In genomic region chr2:142551690-142552089, GRCm38 (mm10) we compare ENCODE assay signal across 22 mouse cellular contexts.
DNase-seq lines count a peak whose midpoint lies in the region; ATAC-seq and TF ChIP-seq lines count a peak whose summit lies in the region.
"Had no signal": no experiment of that assay in that cellular context is flagged by ENCODE, and none has a peak within 500 bp of the region (broad histone marks: within the 10 kb centered on the region; RNA-seq: fewer than 3 reads in every experiment).

No protein-coding gene starts in this region.

- no peak overlapping the region for H3K9ac ChIP-seq in forebrain, embryonic 11.5 days (ENCODE audit: low read length)
- H3K9ac ChIP-seq in forebrain, embryonic 13.5 days, result no peak overlapping the region
- H3K9ac ChIP-seq in midbrain, embryonic 13.5 days (replicated peaks), result no peak overlapping the region
- H3K9ac ChIP-seq in midbrain, embryonic 14.5 days (replicated peaks; ENCODE audit: low read length), result no peak overlapping the region
- H3K9ac ChIP-seq: embryonic facial prominence, embryonic 13.5 days; forebrain, embryonic 15.5 days; hindbrain, embryonic 12.5 days had no signal

- H3K4me2 ChIP-seq in forebrain, embryonic 11.5 days (ENCODE audit: low read depth, low read length, severe bottlenecking), result no peak overlapping the region
- no peak overlapping the region for H3K4me2 ChIP-seq in forebrain, embryonic 13.5 days
- H3K4me2 ChIP-seq in midbrain, embryonic 13.5 days (replicated peaks), result no peak overlapping the region
- H3K4me2 ChIP-seq in midbrain, embryonic 14.5 days (ENCODE audit: low read length), result no peak overlapping the region
- H3K4me2 ChIP-seq: embryonic facial prominence, embryonic 13.5 days; forebrain, embryonic 15.5 days; hindbrain, embryonic 12.5 days had no signal

- H3K9me3 ChIP-seq in forebrain, embryonic 11.5 days (ENCODE audit: control insufficient read depth, low read length), result no peaks in the 10 kb centered on the region
- no peaks in the 10 kb centered on the region for H3K9me3 ChIP-seq in forebrain, embryonic 13.5 days (replicated peaks)
- H3K9me3 ChIP-seq in midbrain, embryonic 13.5 days, result no peaks in the 10 kb centered on the region
- no peaks in the 10 kb centered on the region for H3K9me3 ChIP-seq in midbrain, embryonic 10.5 days (replicated peaks)
- no peaks in the 10 kb centered on the region for H3K9me3 ChIP-seq in midbrain, embryonic 14.5 days (ENCODE audit: control insufficient read depth, low read length)
- H3K9me3 ChIP-seq: embryonic facial prominence, embryonic 13.5 days; forebrain, embryonic 15.5 days; heart, embryonic 10.5 days; hindbrain, embryonic 12.5 days had no signal

- no peak for DNase-seq in forebrain, embryonic 11.5 days (ENCODE audit: low spot score)
- no peak for DNase-seq in midbrain, embryonic 10.5 days (ENCODE audit: low spot score)
- peak; percentile 67 for DNase-seq in brain, embryonic 14.5 days (ENCODE audit: low read depth)
- peak; percentile 60 for DNase-seq in midbrain, embryonic 14.5 days
- no peak for DNase-seq in urinary bladder, adult 2 months (ENCODE audit: low spot score)
- DNase-seq: adrenal gland, postnatal 14 days; cerebellum, adult 18-20 months; cerebellum, adult 9-11 months; cerebellum, postnatal 36 days; gastrocnemius, postnatal 10 days; heart, adult 18-20 months; heart, postnatal 10 days; heart, postnatal 4 days had no signal

- TF ChIP-seq CTCF in brain, embryonic 14.5 days (IDR thresholded peaks at IDR 0.05; ENCODE audit: borderline replicate concordance, extremely low read depth, insufficient read depth, insufficient read length), result no peak

- H3K27ac ChIP-seq in forebrain, embryonic 11.5 days (ENCODE audit: low read depth, low read length), result no peak overlapping the region
- H3K27ac ChIP-seq in forebrain, embryonic 13.5 days, result no peak overlapping the region
- 0 out of 2 replicates have a peak overlapping the region, but pooled peaks have one; percentile 7 for H3K27ac ChIP-seq in midbrain, embryonic 13.5 days
- H3K27ac ChIP-seq in midbrain, embryonic 10.5 days (replicated peaks), result no peak overlapping the region
- 0 out of 2 replicates have a peak overlapping the region, but pooled peaks have one; percentile 8 for H3K27ac ChIP-seq in midbrain, embryonic 14.5 days (replicated peaks; ENCODE audit: low read depth, low read length)
- H3K27ac ChIP-seq: embryonic facial prominence, embryonic 13.5 days; forebrain, embryonic 15.5 days; heart, embryonic 10.5 days; hindbrain, embryonic 12.5 days had no signal

- H3K4me1 ChIP-seq in forebrain, embryonic 11.5 days (replicated peaks; ENCODE audit: control insufficient read depth, insufficient read depth, low read length), result no peaks in the 10 kb centered on the region
- H3K4me1 ChIP-seq in forebrain, embryonic 13.5 days, result peaks cover 5% of the 10 kb centered on the region
- H3K4me1 ChIP-seq in midbrain, embryonic 13.5 days (replicated peaks), result peaks cover 10% of the 10 kb centered on the region
- peaks cover 10% of the 10 kb centered on the region for H3K4me1 ChIP-seq in midbrain, embryonic 10.5 days
- 0 out of 2 replicates have a peak, but pooled peaks cover 7% of the 10 kb centered on the region for H3K4me1 ChIP-seq in midbrain, embryonic 14.5 days (ENCODE audit: control insufficient read depth, insufficient read depth, low read length)
- H3K4me1 ChIP-seq: embryonic facial prominence, embryonic 13.5 days; heart, embryonic 10.5 days; hindbrain, embryonic 12.5 days had no signal

- H3K27me3 ChIP-seq in forebrain, embryonic 11.5 days (ENCODE audit: control insufficient read depth, insufficient read depth, low read length), result no peaks in the 10 kb centered on the region
- no peaks in the 10 kb centered on the region for H3K27me3 ChIP-seq in forebrain, embryonic 13.5 days
- H3K27me3 ChIP-seq in midbrain, embryonic 13.5 days, result no peaks in the 10 kb centered on the region
- peaks cover 15% of the 10 kb centered on the region; the same call in 1 of the 2 replicates for H3K27me3 ChIP-seq in midbrain, embryonic 10.5 days (ENCODE audit: low read depth, poor library complexity, severe bottlenecking)
- H3K27me3 ChIP-seq in midbrain, embryonic 14.5 days (ENCODE audit: control insufficient read depth, insufficient read depth, low read length), result no peaks in the 10 kb centered on the region
- H3K27me3 ChIP-seq: embryonic facial prominence, embryonic 13.5 days; forebrain, embryonic 15.5 days; hindbrain, embryonic 12.5 days; Patski had no signal

- H3K36me3 ChIP-seq in forebrain, embryonic 11.5 days (ENCODE audit: control insufficient read depth, insufficient read depth, low read length), result no peaks in the 10 kb centered on the region
- no peaks in the 10 kb centered on the region for H3K36me3 ChIP-seq in forebrain, embryonic 13.5 days (ENCODE audit: poor library complexity, severe bottlenecking)
- H3K36me3 ChIP-seq in midbrain, embryonic 13.5 days, result no peaks in the 10 kb centered on the region
- H3K36me3 ChIP-seq in midbrain, embryonic 10.5 days, result no peaks in the 10 kb centered on the region
- H3K36me3 ChIP-seq in midbrain, embryonic 14.5 days (ENCODE audit: control insufficient read depth, insufficient read depth, low read length), result no peaks in the 10 kb centered on the region
- H3K36me3 ChIP-seq: embryonic facial prominence, embryonic 13.5 days; forebrain, embryonic 15.5 days; heart, embryonic 10.5 days; hindbrain, embryonic 12.5 days had no signal

- no peak for TF ChIP-seq POLR2A in brain, embryonic 14.5 days (IDR thresholded peaks at IDR 0.05; ENCODE audit: borderline replicate concordance, extremely low read depth, insufficient read depth, insufficient read length, poor library complexity, severe bottlenecking)

- no peak overlapping the region for H3K4me3 ChIP-seq in forebrain, embryonic 11.5 days (ENCODE audit: low read depth, low read length)
- H3K4me3 ChIP-seq in forebrain, embryonic 13.5 days, result no peak overlapping the region
- no peak overlapping the region for H3K4me3 ChIP-seq in midbrain, embryonic 13.5 days (replicated peaks)
- H3K4me3 ChIP-seq in midbrain, embryonic 10.5 days, result no peak overlapping the region
- no peak overlapping the region for H3K4me3 ChIP-seq in midbrain, embryonic 14.5 days (replicated peaks; ENCODE audit: low read depth, low read length)
- H3K4me3 ChIP-seq: embryonic facial prominence, embryonic 13.5 days; forebrain, embryonic 15.5 days; heart, embryonic 10.5 days; hindbrain, embryonic 12.5 days had no signal

- 71% methylated on average over 3 of the region's 3 CpGs for WGBS in forebrain, embryonic 11.5 days
- WGBS in forebrain, embryonic 13.5 days, result 60% methylated on average over 3 of the region's 3 CpGs
- 44% methylated on average over 3 of the region's 3 CpGs for WGBS in midbrain, embryonic 13.5 days
- 72% methylated on average over 3 of the region's 3 CpGs for WGBS in midbrain, embryonic 10.5 days
- 24% methylated on average over 3 of the region's 3 CpGs for WGBS in midbrain, embryonic 14.5 days

- peak; percentile 42; the same call in 1 of the 2 replicates for ATAC-seq in forebrain, embryonic 11.5 days (replicated peaks; ENCODE audit: low FRiP score)
- no peak for ATAC-seq in forebrain, embryonic 13.5 days
- ATAC-seq in midbrain, embryonic 13.5 days, result peak; percentile 89
- ATAC-seq in midbrain, embryonic 14.5 days (ENCODE audit: low FRiP score, low TSS enrichment), result no peak; the same call in 1 of the 2 replicates
- ATAC-seq: activated CD4-positive, CD25-positive, alpha-beta regulatory T cell, adult 4 months; forebrain, embryonic 15.5 days; hindbrain, embryonic 16.5 days; Patski had no signal

Comparison
In these comparisons a context has a peak if more than half of its experiments do, and no peak if none do; other contexts are left out.
1. ATAC-seq: peak in forebrain, embryonic 11.5 days (single experiment) and midbrain, embryonic 13.5 days (single experiment); none in forebrain, embryonic 13.5 days (single experiment) and midbrain, embryonic 14.5 days (single experiment).
2. DNase-seq: peak in brain, embryonic 14.5 days (single experiment) and midbrain, embryonic 14.5 days (single experiment); none in forebrain, embryonic 11.5 days (single experiment), midbrain, embryonic 10.5 days (single experiment) and urinary bladder, adult 2 months (single experiment).
3. H3K27ac ChIP-seq: peak in midbrain, embryonic 13.5 days (single experiment) and midbrain, embryonic 14.5 days (single experiment); none in forebrain, embryonic 11.5 days (single experiment), forebrain, embryonic 13.5 days (single experiment) and midbrain, embryonic 10.5 days (single experiment).